Mouse (Mus musculus): ENCODE measurements around the gene C9. TPM values are rescaled to one million over a fixed set of nuclear protein-coding genes. Genes with fewer than 3 reads are reported as not detected.

Gene C9
- total and polyA plus RNA-seq, 3 experiments, result not detected

- H3K36me3 ChIP-seq (ENCODE audit: control insufficient read depth, insufficient read depth, low read length), result peaks cover 2% of the 10 kb centered on the region; the same call in 1 of the 2 replicates
- H3K4me1 ChIP-seq (ENCODE audit: control insufficient read depth, insufficient read depth, low read length), result no peaks in the 10 kb centered on the region
- intact Hi-C loops (cut with DNase I), result no loop called here
- no peak for TF ChIP-seq POLR2A (IDR thresholded peaks at IDR 0.05; ENCODE audit: insufficient read depth, low read depth, low read length)
- TF ChIP-seq CTCF (IDR thresholded peaks at IDR 0.05), result no peak
- no peak for TF ChIP-seq EP300 (IDR thresholded peaks at IDR 0.05; ENCODE audit: insufficient read depth, low read depth, low read length)
- no peak overlapping the region for H3K9ac ChIP-seq (ENCODE audit: low read depth, low read length)
- no peak overlapping the region for H3K27ac ChIP-seq
- H3K79me2 ChIP-seq (replicated peaks; ENCODE audit: control insufficient read depth, insufficient read depth, low read length), result no peaks in the 10 kb centered on the region
- 82% methylated on average over 7 of the region's 7 CpGs for WGBS
- peak; percentile 22 to 36 for DNase-seq
- no peak overlapping the region for H3K4me3 ChIP-seq
- H3K27me3 ChIP-seq (ENCODE audit: control insufficient read depth, insufficient read depth, low read length), result no peaks in the 10 kb centered on the region
These were observed 12.7 kb upstream of the C9 start for GRCm38 (mm10) chr15:6432411-6432810.

- no peak overlapping the region for H3K27ac ChIP-seq
- H3K4me1 ChIP-seq (ENCODE audit: control insufficient read depth, insufficient read depth, low read length), result no peaks in the 10 kb centered on the region
- no peak overlapping the region for H3K4me3 ChIP-seq
- no peaks in the 10 kb centered on the region for H3K27me3 ChIP-seq (ENCODE audit: control insufficient read depth, insufficient read depth, low read length)
- intact Hi-C loops (cut with DNase I), result loop anchor here (5.0 kb wide), 1 partner anchor 48 kb away; no protein-coding TSS in a partner anchor
- H3K79me2 ChIP-seq (replicated peaks; ENCODE audit: control insufficient read depth, insufficient read depth, low read length), result no peaks in the 10 kb centered on the region
- peaks cover 8% of the 10 kb centered on the region for H3K36me3 ChIP-seq (ENCODE audit: control insufficient read depth, insufficient read depth, low read length)
- no peak overlapping the region for H3K9ac ChIP-seq (ENCODE audit: low read depth, low read length)
- TF ChIP-seq CTCF (IDR thresholded peaks at IDR 0.05), result no peak
- WGBS, result 75% methylated on average over 7 of the region's 7 CpGs
- DNase-seq, result peak in 1 of 2 experiments; percentile 15
These were observed 9.8 kb upstream of the C9 start for GRCm38 (mm10) chr15:6435281-6435680.

- peaks cover 8% of the 10 kb centered on the region for H3K36me3 ChIP-seq (ENCODE audit: control insufficient read depth, insufficient read depth, low read length)
- TF ChIP-seq CTCF (IDR thresholded peaks at IDR 0.05) (peak; percentile 92), POLR2A (IDR thresholded peaks at IDR 0.05; ENCODE audit: insufficient read depth, low read depth, low read length) (no peak)
- DNase-seq, result peak; percentile 33 to 52
- no peaks in the 10 kb centered on the region for H3K4me1 ChIP-seq (ENCODE audit: control insufficient read depth, insufficient read depth, low read length)
- H3K9ac ChIP-seq (ENCODE audit: low read depth, low read length), result no peak overlapping the region
- H3K4me3 ChIP-seq, result no peak overlapping the region
- H3K79me2 ChIP-seq (replicated peaks; ENCODE audit: control insufficient read depth, insufficient read depth, low read length), result no peaks in the 10 kb centered on the region
- intact Hi-C loops (cut with DNase I), result loop anchor here (1.0 to 5.0 kb wide), 2 partner anchors 48 to 197 kb away; no protein-coding TSS in a partner anchor
- H3K27me3 ChIP-seq (ENCODE audit: control insufficient read depth, insufficient read depth, low read length), result no peaks in the 10 kb centered on the region
- WGBS, result 32% methylated on average over 2 of the region's 2 CpGs
- H3K27ac ChIP-seq, result no peak overlapping the region
These were observed 9.4 kb upstream of the C9 start for GRCm38 (mm10) chr15:6435773-6436172.

- H3K36me3 ChIP-seq (ENCODE audit: control insufficient read depth, insufficient read depth, low read length), result peaks cover 8% of the 10 kb centered on the region
- TF ChIP-seq EP300 (IDR thresholded peaks at IDR 0.05; ENCODE audit: insufficient read depth, low read depth, low read length) (no peak), POLR2A (IDR thresholded peaks at IDR 0.05; ENCODE audit: insufficient read depth, low read depth, low read length) (no peak), CTCF (IDR thresholded peaks at IDR 0.05) (no peak)
These were observed 6.4 kb upstream of the C9 start for GRCm38 (mm10) chr15:6438685-6439084.

DNA sequence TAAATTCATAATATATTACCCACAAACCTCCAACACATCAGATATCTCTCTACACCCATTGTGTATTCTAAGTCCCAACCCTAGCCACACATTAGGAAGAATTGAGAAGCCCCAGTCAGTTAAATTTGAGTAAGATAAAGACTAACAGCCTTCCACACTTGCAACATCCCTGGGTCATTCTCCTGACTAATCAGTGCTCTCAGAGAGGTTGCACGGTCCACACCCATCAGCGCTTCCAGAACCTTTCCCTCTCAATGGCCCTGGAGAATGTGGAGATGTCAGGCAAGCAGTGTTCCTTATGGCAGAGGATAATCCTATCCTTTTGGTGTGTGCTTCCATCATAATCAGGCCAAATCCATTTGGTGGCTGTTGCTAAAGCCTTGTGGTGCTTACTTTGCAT is 675 bp upstream of the C9 start:
- Histone ChIP-seq H3K27me3 (ENCODE audit: control insufficient read depth, insufficient read depth, low read length) (0 out of 2 replicates have a peak, but pooled peaks cover 1% of the 10 kb centered on the region), H3K79me2 (replicated peaks; ENCODE audit: control insufficient read depth, insufficient read depth, low read length) (no peaks in the 10 kb centered on the region), H3K4me1 (ENCODE audit: control insufficient read depth, insufficient read depth, low read length) (no peaks in the 10 kb centered on the region), H3K4me3 (no peak overlapping the region), H3K9ac (ENCODE audit: low read depth, low read length) (no peak overlapping the region), H3K36me3 (ENCODE audit: control insufficient read depth, insufficient read depth, low read length) (no peaks in the 10 kb centered on the region), H3K27ac (no peak overlapping the region)
- 75% methylated on average over 2 of the region's 2 CpGs for WGBS
- TF ChIP-seq CTCF (IDR thresholded peaks at IDR 0.05) (no peak), EP300 (IDR thresholded peaks at IDR 0.05; ENCODE audit: insufficient read depth, low read depth, low read length) (no peak), POLR2A (IDR thresholded peaks at IDR 0.05; ENCODE audit: insufficient read depth, low read depth, low read length) (no peak)
- DNase-seq, result no peak
- intact Hi-C loops (cut with DNase I), result no loop called here

More at GRCm38 (mm10) chr15:6438685-6439084, 6.4 kb upstream of the C9 start:
- Histone ChIP-seq H3K27me3 (ENCODE audit: control insufficient read depth, insufficient read depth, low read length) (no peaks in the 10 kb centered on the region), H3K4me3 (no peak overlapping the region), H3K79me2 (replicated peaks; ENCODE audit: control insufficient read depth, insufficient read depth, low read length) (no peaks in the 10 kb centered on the region), H3K27ac (no peak overlapping the region), H3K4me1 (ENCODE audit: control insufficient read depth, insufficient read depth, low read length) (no peaks in the 10 kb centered on the region), H3K9ac (ENCODE audit: low read depth, low read length) (no peak overlapping the region)
- intact Hi-C loops (cut with DNase I), result loop anchor here (5.0 kb wide), 1 partner anchor 51 kb away; no protein-coding TSS in a partner anchor
- no peak for DNase-seq
- WGBS, result 78% methylated on average over 3 of the region's 3 CpGs

GRCm38 (mm10) chr15:6446181-6446580 is 1.1 kb downstream of the C9 start:
- Histone ChIP-seq H3K9ac (ENCODE audit: low read depth, low read length) (no peak overlapping the region), H3K36me3 (ENCODE audit: control insufficient read depth, insufficient read depth, low read length) (no peaks in the 10 kb centered on the region), H3K27me3 (ENCODE audit: control insufficient read depth, insufficient read depth, low read length) (0 out of 2 replicates have a peak, but pooled peaks cover 1% of the 10 kb centered on the region), H3K27ac (no peak overlapping the region), H3K4me1 (ENCODE audit: control insufficient read depth, insufficient read depth, low read length) (no peaks in the 10 kb centered on the region), H3K4me3 (no peak overlapping the region), H3K79me2 (replicated peaks; ENCODE audit: control insufficient read depth, insufficient read depth, low read length) (no peaks in the 10 kb centered on the region)
- DNase-seq, result no peak
- no peak for TF ChIP-seq EP300 (IDR thresholded peaks at IDR 0.05; ENCODE audit: insufficient read depth, low read depth, low read length)
- TF ChIP-seq CTCF (IDR thresholded peaks at IDR 0.05), result no peak
- TF ChIP-seq POLR2A (IDR thresholded peaks at IDR 0.05; ENCODE audit: insufficient read depth, low read depth, low read length), result no peak
- intact Hi-C loops (cut with DNase I), result no loop called here
- WGBS, result 65% methylated on average over 1 of the region's 1 CpGs
